Mouse (Mus musculus): ENCODE results near the gene Syt6.

Syt6 gene

DNA sequence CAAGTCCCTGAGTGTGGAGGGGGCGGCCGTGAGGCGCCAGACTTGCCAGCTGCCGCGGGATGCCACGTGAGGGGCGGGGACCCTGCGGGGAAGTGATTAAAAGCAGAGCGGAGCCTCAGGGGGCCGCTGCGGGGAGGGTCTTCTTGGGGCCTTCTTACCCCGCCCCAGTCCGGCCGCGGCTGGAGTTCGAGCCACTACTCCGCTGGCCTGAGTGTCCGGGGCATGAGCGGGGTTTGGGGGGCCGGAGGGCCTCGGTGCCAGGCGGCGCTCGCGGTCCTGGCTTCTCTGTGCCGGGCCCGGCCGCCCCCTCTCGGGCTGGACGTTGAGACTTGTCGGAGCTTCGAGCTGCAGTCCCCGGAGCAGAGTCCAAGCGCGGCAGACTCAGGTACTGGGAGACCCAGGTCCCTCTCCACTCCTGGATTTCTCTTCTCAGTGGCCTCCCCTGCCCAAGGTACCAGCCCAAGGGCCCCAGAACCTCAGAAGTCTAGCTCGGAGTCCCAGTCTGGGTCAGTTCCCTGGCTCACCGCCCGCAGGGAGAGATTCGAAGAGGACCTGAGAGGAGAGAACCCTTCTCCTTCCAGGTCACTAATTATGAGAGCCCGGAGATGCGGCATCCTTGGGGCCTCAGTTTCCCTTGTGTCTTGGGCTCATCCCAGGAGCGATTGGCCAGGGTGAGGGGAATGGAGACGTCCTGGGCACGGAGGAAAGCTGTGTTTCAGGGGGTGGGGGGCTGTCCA, at the start of gene Syt6:
TSS of gene Syt6 (plus strand) at position 76 of the 737 bp plus-strand sequence.
- DNase-seq (ENCODE audit: low spot score): no peak

DNA sequence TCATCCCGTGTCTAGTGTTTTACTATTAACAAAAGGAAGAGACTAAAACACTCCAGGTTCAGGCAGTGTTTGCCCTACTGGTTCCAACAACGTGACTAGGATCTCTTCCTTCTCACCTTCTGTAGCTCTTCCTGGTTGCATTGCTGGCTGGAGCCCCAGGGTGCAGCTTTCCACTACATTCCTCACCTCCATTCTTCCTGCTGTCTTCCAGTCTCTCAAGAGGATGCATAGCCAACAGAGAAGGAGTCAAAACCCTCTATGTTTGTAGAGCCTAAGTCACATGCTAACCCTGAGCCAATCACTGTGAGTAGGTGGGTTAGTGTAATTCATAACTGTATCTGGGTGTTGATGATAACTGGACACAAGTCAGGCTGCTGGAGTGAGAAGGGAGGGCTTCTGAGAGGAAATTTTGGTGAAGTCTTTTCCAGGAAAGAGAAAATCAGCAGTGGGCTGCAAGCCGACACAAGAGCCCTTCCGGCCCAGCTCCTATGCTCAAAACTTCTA, 48.8 kb upstream of the Syt6 start:
- DNase-seq (ENCODE audit: low spot score): no peak

DNA sequence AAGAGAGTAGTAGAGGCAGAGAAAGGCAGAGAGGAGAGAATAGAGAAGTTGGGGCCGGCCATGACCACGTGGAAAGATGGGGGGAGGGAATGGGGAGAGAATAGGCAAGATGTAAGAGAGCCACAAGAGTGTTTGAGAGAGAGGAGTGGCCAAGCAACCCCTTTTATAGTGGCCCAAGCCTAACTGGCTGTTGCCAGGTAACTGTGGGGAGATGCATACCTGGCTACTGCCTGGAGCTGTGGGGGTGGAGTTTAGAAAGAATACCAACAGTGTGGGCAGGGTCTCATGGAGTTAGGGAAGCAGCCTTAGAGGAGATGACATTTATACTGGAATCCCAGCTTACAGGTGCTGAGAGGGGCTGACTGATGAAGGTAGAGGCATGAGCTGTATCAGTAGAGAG, 48.2 kb upstream of the Syt6 start:
- no peak for DNase-seq (ENCODE audit: low spot score)

DNA sequence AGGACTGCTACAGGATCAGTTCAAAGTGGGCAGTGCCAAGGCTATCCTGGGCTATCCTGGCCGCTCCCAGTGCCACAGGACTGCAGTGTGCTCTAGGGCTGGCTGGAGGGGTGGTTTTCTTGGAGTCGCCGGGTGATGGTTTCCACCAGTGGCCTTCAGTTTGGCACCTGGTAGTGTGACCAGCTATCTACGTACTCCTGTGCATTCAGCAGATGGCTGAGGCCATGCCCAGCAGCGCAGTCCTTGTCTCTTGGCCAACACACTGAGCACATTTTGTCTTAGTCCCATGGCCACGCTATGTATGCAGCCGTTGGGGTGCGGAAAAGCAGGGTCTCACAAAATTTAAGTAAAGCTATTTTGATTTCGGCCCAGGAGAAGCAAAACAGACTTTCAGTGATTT, 41.0 kb upstream of the Syt6 start:
- DNase-seq (ENCODE audit: low spot score): no peak

DNA sequence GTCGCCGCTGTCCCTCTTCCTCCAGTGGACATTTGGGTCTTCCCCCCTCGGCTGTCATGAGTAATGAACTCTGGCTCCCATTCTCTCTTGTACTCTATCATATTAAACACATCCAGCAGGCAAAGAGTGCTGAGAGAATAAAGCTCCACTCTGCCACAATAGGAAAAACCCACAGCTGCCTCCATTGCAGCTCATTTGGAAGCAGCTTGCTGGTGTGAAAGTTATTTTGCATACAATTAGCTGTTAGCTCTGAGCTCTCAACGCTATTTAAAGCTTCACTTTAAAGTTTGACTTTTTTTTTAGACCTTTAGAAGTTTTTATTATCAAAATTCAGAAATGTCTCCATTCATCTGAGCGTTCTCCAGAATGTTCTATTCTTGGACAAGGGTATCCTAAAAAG, 39.8 kb upstream of the Syt6 start:
- no peak for DNase-seq (ENCODE audit: low spot score)

DNA sequence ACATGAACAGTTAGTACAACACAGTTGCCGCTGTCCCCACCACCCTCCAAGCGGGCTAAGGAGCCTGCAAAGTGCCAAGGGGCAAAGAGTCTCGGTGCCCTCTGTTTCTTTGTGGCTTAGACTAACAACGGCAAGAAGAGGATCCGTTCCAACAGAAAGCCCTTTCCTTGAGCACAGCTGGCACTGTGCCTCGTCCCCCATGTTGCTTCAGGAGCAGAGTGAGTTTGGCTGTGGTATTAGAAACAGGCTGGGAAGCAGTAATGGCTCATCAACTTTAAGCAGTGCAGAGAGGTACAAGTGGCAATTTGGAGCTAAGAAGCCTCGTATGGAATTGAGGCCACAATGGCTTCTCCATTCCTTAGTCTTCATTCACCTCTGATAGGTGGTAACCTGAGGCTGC, 35.9 kb upstream of the Syt6 start:
- no peak for DNase-seq (ENCODE audit: low spot score)

DNA sequence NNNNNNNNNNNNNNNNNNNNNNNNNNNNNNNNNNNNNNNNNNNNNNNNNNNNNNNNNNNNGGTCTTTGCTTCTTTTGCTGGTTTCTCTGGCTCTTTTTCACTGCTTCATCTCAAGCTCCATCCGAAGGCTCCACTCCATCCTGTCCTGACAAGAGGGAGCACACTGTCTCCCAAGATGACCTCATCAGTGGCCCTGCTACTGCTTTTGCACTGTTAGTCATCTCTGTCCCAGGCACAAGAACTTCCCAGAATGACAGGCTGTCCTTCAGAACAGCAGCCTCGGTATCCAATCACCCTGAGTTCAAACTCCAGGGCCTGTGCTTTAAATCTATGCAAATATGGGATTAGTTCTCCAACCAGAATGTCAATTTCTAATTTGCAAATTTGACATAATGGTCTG, 28.9 kb upstream of the Syt6 start:
- DNase-seq (ENCODE audit: low spot score): no peak

DNA sequence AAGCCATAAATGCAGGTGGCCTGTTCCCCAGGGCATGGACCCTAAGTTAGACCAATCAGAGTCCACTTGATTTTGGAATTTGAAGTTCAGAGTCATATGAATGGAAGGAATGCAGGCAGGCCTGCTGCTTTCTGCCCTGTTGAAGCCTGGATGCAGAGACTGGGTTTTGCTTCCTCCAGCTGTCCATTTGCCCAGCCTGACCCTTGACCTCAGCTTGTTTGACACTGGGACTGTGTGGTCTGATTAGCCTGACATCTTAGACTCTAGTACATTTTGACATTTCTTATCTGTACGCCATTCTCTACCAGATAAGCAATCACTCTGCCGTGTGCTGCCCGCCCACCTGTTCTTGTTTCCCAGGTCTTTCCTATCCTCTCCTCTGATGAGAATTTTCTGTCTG, 28.4 kb upstream of the Syt6 start:
- no peak for DNase-seq (ENCODE audit: low spot score)

DNA sequence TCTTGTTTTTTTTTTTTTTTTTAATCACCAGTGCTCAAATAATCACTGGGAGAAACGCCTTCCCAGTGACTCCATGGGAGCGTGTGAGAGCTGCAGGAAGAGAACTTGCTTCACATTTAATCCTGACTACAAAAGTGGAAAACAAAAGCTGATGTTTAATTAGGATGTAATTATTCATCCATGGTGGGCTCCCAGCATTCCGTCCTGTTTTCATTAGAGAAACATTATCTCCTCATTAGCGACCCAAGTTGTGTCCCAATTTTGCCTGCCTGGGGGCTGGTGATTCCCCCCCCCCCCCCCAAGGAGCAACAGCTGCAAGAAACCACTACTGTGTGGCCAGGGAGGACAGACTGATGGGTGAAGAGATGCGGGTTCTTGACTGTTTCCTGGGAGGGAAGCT, 24.8 kb upstream of the Syt6 start:
- no peak for DNase-seq (ENCODE audit: low spot score)

DNA sequence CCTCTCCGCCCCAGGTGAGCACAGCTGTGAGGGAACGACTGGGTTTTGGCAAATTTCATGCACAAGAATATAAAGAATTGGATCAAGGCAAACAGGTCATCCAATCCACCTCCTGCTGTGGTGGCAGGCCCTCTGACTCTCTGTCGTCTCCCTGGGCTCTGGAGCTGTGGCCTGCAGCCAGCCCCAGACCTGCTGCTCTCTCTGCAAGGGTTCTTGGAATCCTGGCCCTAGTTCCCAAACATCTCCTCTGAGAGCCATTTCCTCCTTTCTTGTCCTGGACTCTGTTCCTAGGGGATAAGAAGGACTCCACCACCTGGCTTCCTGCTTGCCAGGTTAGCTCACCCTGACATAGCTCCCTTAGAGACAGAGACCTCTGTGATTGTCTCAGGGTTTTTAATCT, 7.8 kb upstream of the Syt6 start:
- DNase-seq (ENCODE audit: low spot score): no peak

DNA sequence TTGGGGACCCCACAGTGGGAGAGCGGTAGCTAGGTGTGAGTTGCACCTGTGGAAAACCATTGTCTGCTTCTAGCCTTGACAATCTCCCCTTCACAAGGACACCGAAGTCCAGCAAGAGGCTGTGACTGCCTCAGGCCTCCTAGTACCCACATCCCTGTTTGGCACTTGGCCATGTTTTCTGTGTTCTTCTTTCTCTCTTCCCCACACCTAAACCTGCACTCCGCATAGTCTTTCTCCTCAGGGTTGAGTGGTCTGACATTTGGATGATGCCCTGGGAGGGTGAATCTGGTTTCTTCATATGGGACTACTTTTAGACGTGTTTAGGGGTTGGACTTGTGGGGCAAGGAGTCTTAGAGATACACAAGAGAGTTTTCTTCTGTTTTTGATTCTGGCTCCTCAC, 2.5 kb upstream of the Syt6 start:
- DNase-seq (ENCODE audit: low spot score): no peak

DNA sequence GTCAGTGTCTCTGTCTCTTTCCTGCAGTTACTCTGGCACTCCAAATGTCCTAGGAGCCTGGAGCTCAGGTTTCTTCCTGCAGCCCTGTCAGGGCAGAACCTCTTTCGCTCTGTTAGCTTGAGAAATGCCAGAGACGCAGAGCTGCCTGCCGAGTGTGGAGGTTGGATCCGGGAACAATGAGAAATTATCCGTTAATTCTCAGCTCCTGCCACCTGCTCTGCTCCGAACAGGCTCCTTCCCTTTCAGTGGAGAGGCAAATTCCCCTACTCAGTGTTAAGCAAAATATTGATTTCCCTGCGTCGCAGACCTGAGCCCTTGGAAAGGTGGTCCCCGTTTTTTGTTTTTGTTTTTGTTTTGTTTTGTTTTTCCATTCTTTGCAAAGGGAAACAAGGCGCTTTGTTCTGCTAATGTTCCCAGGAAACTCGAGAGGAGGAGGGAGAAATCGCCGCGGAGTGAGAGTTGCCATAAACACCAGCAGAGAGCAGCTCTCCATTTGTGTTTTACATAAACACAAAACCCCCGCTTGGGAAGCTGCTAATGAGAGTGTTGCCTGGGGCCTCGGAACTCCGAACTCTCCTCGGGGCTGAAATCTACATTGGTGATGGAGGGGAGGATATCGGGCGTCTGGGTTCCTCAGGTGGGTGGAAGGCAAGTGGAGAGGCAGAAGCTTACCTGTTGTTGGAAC, 1.8 kb upstream of the Syt6 start:
- DNase-seq (ENCODE audit: low spot score): no peak

DNA sequence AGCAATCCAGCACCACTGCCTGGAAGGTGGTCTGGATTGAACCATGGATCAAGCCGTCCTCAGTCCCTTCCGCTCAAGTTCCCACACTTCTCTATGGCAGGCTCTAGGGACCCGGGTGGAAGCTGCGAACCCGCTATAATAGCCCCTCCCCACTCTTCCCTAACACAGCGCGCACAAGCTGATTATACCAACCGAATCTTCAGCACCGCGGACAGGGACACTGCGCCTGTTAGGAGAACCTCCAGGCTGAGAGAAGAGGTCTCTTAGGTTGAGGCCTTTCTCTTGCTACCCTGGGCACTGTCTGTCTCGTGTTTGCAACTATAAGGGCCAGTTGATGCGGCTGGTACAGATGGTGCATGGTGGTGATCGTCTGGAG, 1.3 kb upstream of the Syt6 start:
- DNase-seq (ENCODE audit: low spot score): peak; percentile 72

DNA sequence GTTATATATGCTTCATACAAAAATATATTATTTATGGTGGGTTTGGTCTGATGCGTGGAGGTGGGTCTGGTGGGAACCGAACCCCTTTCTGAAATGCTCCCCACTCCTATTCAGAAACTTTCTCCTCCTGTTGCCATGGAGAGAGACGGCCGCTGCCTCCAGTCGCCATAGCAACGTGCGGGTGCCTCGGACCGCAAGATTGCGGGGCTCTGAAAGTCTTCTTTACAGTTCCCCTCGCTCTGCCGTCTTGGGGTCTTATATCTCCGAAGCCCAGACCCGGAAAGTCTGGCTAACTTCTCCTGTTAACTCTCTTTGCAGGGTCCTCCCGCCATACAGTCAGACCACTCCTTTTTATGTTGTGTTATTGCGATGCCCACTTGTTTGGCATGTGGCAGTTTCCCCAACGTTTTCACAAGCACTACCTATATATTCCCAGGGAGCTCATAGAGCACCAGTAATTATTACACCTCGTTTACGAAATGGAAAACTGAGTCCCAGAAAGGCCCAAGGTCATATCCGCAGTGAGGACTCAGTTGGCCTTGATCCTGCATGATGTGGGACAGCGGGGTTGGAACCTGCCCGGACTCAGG, 370 bp upstream of the Syt6 start:
- DNase-seq (ENCODE audit: low spot score): no peak

DNA sequence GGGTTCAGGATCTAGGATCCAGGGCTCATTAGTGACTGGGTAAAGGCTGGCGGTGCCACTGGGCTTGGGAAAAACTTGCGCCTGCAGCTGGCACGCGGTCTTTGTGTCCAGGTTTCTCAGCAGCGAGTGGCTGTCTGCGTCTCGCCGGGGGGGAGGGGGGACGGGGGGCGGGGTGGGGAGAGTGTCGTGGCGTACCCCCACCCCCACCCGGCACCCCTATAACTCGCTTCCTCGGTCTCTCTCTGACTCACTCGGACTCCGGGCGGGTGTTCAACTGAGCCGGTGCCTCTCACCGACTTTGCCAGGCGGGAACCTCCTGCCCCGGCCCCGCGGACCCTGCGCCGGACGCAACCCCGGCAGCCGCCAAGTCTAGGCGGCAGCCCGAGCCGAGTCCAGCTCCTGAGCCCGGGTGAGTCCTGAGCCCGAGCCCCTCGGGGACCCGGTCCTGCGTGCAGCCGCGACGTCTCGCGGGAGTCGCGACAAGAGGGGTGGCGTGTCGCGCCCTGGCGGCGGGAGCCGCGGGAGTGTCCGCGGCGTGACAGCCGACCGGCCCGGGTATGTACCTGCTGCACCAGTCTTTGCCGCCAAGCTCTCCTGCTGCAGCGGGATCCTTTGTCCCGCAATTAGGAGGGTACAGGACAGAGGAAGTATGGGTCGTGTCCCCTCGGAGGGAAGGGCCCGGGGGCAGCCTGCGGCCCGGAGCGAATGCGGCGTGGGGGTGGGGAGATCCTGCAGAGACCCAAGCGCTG, 1.0 kb downstream of the Syt6 start:
- DNase-seq (ENCODE audit: low spot score): no peak

DNA sequence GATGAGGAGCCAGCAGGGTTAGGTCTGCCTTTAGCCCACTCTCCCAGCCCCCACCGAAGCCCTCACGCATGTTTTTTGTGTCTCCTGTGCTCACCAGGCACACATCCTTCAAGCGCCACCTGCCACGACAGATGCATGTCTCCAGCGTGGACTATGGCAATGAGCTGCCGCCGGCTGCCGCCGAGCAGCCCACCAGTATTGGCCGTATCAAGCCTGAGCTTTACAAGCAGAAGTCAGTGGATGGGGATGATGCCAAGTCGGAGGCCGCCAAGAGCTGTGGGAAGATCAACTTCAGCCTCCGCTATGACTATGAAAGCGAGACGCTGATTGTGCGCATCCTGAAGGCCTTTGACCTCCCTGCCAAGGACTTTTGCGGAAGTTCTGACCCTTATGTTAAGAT, 12.1 kb downstream of the Syt6 start:
- DNase-seq (ENCODE audit: low spot score): no peak

DNA sequence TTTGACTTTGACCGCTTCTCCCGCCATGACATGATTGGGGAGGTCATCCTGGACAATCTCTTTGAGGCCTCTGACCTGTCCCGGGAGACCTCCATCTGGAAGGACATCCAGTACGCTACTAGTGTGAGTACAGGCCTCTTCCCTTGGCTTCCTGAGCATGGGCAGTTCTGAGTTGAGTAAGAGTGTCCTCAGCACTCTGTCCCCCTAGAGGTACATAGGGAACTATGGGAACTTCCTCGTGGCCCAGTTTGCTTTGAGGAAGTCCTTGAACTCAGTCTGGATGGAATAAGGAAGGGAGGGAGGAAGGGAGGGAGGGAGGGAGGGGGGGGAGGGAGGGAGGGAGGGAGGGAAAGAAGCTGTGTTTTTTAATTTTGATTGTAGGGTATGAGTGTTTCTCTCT, 12.6 kb downstream of the Syt6 start:
- DNase-seq (ENCODE audit: low spot score): peak; percentile 24

DNA sequence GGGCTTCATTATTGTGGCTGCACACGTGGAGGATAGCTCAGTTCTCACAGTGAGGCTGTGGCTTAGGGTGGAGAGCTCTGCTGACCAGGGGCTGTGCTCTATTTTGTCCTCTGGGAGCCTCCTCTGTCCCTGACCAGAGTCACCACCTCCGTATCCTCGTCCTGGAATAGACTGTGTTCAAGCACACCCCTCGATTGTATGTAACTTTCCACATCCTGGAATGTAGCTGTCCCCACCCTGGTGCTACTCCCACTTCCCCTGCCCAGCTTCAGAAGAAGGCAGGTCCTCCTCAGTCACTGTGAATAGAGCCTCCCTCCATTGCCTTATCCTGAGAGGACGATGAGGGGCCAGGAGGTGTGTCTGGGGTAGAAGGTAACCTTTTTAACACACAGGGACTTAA, 14.6 kb downstream of the Syt6 start:
- no peak for DNase-seq (ENCODE audit: low spot score)

DNA sequence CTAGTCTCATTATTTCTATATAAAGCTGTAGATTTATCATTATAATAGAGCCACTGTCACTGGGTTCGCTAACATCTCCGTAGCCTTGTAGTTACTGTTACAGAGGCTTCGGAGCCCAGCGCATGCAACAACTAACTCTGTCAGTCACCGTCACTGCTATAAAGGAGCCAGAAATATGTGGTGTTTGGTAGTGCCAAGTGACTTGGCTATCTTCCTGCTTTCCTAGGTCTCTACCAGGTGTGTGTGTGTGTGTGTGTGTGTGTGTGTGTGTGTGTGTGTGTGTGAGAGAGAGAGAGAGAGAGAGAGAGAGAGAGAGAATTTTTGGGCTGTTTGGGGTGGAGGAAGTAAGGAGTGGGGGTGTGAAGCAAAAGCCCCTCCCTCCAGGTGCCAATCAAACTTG, 17.6 kb downstream of the Syt6 start:
- DNase-seq (ENCODE audit: low spot score): no peak

DNA sequence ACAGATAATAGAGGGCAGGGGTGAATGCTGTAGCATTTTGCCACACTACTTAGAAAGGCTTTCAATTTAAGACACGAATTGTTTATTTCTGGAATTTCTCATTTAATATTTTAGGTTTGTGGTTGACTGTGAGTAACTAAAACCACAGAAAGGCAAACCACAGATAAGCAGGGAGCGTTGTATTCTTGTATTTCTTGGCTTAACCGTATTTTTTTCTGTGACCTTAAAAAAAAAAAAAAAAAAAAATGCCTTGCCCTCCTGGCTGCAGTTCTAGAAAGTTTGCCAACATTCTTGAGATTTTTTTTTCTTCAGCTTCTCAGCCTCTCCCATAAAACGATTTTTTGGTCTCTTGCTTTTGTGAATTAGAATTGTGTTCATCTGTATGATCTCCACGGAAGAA, 18.6 kb downstream of the Syt6 start:
- DNase-seq (ENCODE audit: low spot score): no peak

DNA sequence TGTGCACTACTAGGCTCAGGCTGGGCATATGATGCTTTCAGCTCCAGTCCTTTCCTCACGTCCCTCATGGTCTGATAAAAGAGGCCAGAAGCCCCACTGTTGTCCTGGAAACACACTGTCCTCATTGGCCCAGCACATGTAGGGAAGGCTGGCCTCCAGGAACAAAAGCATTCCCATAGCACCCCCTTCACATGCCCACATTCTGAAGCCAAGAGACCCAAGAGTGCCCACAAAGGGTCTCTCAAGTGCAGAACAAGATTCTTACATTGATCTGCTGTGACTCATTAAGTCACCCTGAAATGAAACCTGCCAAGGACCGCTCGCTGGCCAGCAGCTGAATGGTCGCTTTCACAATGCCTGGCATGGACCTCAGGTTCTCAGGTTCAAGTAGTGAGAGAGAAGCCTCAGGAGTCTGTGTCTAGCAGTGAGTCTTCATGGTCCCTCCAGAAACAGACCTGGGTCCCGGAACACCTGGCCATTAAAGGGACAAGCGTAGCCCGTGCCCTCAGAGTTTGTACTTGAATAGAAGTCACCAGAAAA, 20.3 kb downstream of the Syt6 start:
- no peak for DNase-seq (ENCODE audit: low spot score)

DNA sequence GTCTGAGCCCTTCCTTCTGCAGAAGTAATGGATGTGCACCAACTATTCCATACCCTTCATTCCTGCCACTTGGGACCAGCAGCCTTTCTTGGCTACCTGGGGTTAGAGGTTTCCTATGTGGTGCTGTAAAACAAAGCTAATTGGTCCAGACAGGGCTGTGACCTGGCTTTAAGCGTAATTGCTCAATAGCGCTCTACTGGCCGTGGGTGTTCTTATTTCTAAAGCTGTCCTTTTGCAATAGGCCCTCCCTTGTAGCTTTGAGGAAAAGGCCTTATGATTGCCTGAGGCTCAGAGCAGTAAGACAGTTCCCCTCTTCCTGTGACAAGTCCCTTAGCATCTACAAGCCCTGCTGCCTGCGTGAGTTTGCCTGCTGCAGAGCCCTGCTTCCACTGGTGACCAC, 22.6 kb downstream of the Syt6 start:
- DNase-seq (ENCODE audit: low spot score): no peak

DNA sequence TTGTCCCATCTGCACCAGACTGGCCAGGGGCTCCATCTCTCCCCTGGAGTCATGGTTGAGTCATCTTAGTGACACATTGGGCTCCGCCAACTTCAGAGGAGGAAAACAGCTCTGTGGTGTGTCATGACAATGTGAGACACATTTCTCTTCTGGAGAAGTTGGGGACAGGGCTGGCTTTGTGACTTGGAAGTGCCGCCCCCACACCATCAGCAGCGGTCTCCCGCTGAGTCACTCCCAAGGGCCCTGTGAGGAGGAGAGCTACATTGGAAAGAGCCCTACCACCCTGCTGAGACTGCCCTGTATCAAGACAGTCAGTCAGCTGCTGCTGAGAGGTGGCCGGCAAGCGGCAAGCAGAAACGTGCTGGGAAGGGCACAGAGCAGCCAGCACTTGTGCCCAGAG, 26.0 kb downstream of the Syt6 start:
- DNase-seq (ENCODE audit: low spot score): no peak
